Mouse (Mus musculus) lung, adult 18-20 months (tissue): ENCODE measurements around the gene Reg3b.
"Not testable (repeated sequence)": the region's sequence is repeated elsewhere in the genome, so short reads cannot be mapped to it uniquely, and the experiment has no call there.

Experiments
- DNase-seq, 2 experiments: peaks; one replicate each; pipeline ENCODE4 v3.0.0; 2022; ENCODE audit warnings: mixed read lengths in 2 of 2

Reg3b gene

GRCm38 (mm10) chr6:78370357-78370756, at the start of gene Reg3b:
Reg3b (plus strand) TSS chr6:78370657.
- no peak for DNase-seq

GRCm38 (mm10) chr6:78327798-78328197, 42.7 kb upstream of the Reg3b start:
- no peak for DNase-seq

DNA sequence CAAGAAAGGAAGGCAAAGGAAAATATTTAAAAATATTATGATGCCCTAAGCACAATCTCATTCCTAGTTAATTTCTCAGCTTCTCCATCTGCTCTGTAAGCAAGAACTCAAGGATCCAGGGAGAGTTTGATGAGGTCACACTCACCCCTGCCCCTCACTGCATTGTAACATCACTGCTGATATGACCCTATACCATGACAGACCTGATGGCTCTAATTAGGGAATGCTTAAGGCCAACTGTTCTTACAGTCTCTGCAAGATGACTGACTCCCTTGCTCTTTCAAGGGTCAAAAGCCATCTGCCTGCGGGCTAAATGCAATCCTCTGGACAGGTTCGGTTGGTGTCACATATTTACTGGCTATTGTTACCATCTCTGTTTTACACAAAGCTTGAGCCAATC, 41.3 kb upstream of the Reg3b start:
- no peak for DNase-seq

DNA sequence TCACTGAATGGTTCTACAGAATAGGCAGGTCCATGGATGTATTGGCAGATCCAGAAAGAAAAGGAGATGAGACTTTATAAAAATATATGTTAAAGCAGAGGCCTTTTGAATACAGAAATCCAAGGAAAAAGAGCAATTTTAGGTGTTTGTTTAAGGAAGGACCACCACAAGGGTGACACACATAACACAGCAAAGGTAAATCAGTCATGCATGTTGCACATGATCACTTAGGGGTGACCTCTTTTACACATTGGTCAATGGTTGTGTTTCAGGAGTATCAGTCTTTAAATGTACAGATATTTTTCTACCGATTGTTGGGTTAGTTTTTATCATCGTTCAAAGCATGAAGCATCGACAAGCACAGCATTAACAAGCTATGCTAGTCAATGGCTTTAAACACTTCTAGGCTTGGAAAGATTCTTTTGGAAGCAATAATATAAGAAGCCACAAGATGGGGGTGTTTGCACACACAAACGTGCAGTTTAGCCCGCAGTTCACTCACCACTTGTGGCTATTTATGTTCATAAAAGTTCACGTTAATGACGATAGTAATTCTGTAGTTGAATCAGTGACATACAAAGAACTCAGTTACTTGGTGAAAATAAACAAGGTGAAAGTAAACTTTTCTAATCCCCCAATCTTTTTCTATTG, 38.4 kb upstream of the Reg3b start:
- no peak for DNase-seq

DNA sequence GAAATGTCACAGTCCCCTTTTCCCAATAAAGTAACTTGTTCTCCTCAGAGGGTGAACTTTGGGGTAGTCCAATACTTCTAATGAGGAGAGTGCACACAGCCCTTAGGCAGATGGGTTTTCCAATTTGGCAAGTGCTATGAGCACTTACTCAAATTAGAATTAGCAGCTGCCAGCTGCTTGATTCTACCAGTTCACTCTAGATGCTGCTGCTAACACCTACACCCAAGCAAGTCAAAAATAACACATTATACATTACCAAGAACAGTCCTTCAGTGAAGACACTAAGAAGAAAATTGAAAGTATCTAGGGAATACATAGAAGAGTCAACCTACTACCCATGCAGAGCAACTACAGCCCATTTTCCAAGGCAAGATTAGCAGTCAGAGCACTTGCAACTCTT, 30.2 kb upstream of the Reg3b start:
- no peak for DNase-seq

DNA sequence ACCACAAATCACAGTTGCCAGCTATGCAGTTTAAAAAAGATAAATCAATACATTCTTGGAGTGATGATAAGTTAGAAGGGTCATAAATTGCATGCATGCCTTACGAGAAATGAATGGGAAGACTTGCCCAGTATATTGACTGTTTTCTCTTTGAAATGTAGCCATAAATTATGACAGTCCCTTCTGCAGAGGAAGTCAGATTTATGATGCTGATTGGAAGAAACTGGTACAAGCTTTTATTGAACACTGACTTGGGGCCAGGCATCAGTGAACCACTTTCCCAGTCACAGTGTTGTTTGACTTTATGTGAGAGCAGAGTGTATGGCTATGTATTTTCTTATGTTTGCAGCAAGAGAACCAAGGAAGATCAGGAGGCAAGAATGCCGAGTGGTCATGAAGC, 28.8 kb upstream of the Reg3b start:
- no peak for DNase-seq

DNA sequence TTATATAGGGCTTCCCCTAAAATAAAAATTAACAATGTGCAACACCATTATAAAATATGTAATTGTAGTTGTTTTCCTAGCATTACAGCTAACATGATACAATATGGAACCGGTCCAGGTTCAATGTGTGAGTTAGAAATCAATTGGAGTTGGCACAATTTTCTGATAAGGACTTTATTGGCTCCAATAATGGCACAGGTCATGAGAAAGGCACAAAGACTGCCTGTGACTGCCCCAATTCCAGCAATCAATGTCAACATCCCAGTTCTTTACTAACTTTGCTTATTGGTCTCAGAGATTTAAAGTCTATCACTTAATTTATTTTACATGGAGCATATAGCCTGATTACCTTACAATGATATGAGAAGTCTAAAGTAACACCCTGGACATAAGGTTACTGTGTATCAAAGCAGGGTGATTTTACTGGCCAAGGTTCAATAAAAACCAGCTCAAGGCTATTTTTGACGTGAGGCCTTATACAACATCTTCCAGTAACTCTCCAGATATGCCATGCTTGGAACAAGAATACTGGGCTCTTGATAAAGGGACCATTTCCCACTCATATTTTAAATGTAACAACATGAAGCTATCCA, 8.4 kb upstream of the Reg3b start:
- DNase-seq = no peak

DNA sequence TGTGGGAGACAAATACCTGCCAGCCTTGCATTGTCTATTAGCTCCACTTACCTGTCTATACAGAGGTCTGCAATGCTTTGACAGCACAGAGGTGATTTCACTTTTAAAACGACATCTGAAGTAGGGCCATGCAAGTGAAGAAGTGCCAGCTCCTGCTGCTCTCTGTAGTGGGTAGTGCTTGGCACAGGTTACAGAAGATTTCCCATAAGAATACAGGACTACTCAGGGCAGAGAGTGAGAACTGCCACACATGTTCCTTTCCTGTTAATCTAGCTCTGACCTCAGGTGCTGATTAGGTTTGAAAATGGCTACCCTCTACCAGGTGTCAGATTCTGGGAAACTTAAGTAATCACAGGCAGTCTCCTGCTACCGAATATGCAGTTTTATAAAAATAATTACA, 8.3 kb downstream of the Reg3b start, which contains the start of gene Reg3d:
TSS of gene Reg3d (minus strand) at position 101 of the 400 bp plus-strand sequence.
- no peak for DNase-seq

GRCm38 (mm10) chr6:78380409-78380808, 10.0 kb downstream of the Reg3b start, which contains the start of gene Reg3a:
Reg3a (plus strand) TSS chr6:78380709.
- no peak for DNase-seq

DNA sequence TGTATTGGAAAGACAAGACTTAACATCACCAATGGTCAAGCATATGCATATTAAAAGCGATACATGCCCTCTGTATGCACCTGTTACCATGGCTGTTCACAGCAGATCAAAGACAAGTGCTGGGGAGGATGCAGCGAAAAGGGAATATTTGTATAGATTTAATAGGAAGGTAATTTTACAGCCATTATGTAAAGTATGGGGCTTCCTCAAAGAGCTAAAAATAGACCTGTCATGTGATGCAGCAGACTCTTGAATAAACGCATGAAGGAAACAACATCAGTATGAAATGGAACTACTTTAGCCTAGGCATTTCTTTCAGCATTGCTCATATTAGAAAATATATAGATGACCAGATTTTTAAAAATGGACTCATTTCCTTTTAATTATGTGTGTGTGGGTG, 15.2 kb downstream of the Reg3b start:
- DNase-seq = no peak

GRCm38 (mm10) chr6:78395323-78395722, 24.9 kb downstream of the Reg3b start, which contains the start of gene Reg2:
Reg2 (plus strand) TSS chr6:78395623.
- DNase-seq = not testable (repeated sequence)

- DNase-seq = not testable (repeated sequence)
Observed at GRCm38 (mm10) chr6:78422411-78422810, 52.0 kb downstream of the Reg3b start, which contains the start of gene Reg1. Reg1 (plus strand) TSS chr6:78422711.
